Mouse (Mus musculus) heart, embryonic 16.5 days (tissue): ENCODE results near the gene Mrpl17. TPM values are rescaled to one million over a fixed set of nuclear protein-coding genes. Genes with fewer than 3 reads are reported as not detected.
"Not testable (repeated sequence)": the region's sequence is repeated elsewhere in the genome, so short reads cannot be mapped to it uniquely, and the experiment has no call there.

Experiments
- ATAC-seq: fragments of 200-750 bp; cut with Nextera tagmentation; replicated peaks from 2 replicates; pipeline ENCODE4 v1.8.0; 2017; ENCODE audit warnings: moderate number of reproducible peaks; ENCODE audit not compliant: insufficient read depth, low FRiP score; ENCODE audit errors: extremely low read depth
- H3K27ac ChIP-seq: fragments of 300-500 bp; sonication (generic); 2 replicates; pipeline ENCODE4 v1.5.1; 2014; ENCODE audit warnings: mild to moderate bottlenecking, low read length, control low read depth, moderate library complexity
- H3K27me3 ChIP-seq: fragments of 300-500 bp; sonication (generic); 2 replicates; pipeline ENCODE4 v1.6.1; 2014; ENCODE audit warnings: low read length, mixed read lengths; ENCODE audit not compliant: control insufficient read depth, insufficient read depth
- H3K36me3 ChIP-seq: fragments of 300-500 bp; sonication (generic); 2 replicates; pipeline ENCODE4 v1.6.1; 2014; ENCODE audit not compliant: control insufficient read depth, insufficient read depth
- H3K4me1 ChIP-seq: fragments of 300-500 bp; sonication (generic); 2 replicates; pipeline ENCODE4 v1.6.1; 2014; ENCODE audit warnings: low read length, mixed read lengths; ENCODE audit not compliant: control insufficient read depth, insufficient read depth
- H3K4me2 ChIP-seq: fragments of 300-500 bp; sonication (generic); 2 replicates; pipeline ENCODE4 v1.6.1; 2014; ENCODE audit warnings: low read depth, mild to moderate bottlenecking, control low read depth, low read length
- H3K4me3 ChIP-seq: fragments of 300-500 bp; sonication (generic); 2 replicates; pipeline ENCODE4 v1.5.1; 2014; ENCODE audit warnings: mild to moderate bottlenecking, control low read depth, low read length
- H3K9ac ChIP-seq: fragments of 300-500 bp; sonication (generic); 2 replicates; pipeline ENCODE4 v1.6.1; 2014; ENCODE audit warnings: low read length, control low read depth
- H3K9me3 ChIP-seq: fragments of 300-500 bp; sonication (generic); replicated peaks from 2 replicates; pipeline ENCODE4 v1.6.1; 2016; ENCODE audit warnings: low read length; ENCODE audit not compliant: control insufficient read depth
- WGBS: fragments of 180-500 bp; shearing (Covaris S2); extraction: QIAGEN DNeasy Blood & Tissue Kit; methylation state at CpG from one replicate; pipeline ENCODE4 v1.1.7; 2014; 5-methylcytosine and 5-hydroxymethylcytosine counted together
- polyA plus RNA-seq: library from polyadenylated mRNA; unstranded; fragments of >200 nt; fragmentation: Nextera tagmentation; extraction: Ambion mirVana; gene quantifications from 2 replicates; pipeline ENCODE4 v1.2.1, GENCODE M21; 2015

The Mrpl17 gene
- 210 and 235 TPM in 2 replicates for polyA plus RNA-seq

DNA sequence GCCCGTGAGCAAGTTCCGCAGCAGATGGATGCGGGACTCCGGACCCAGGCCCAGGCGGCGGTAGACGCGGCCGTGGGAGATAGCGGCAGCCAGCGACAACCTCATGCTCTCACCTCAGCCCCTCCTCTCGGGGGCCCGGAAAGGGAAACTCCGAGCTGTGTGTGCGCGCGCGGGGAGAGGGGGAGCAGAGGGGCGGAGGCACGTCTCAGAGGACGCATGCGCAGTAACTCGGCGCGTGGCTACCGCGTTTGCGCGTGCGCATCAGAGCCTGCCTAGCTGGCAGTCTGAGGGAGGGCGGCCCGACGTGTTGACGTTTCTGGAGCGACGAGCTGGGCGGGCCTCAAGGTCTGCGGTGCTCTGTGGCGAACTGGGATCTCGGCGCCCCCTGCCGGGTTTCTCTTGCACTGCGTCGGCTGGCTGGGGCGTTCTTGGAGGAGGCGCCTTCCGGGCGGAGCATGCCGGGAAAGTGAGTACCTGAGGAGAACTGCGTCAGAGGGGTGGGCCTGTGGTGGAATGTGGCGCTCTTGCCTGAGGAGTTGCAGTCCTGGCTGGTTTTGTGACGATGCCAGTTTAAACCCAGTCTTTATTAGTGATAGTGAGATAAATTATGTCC, at the start of gene Mrpl17:
Gene Mrpl17, minus strand, starts transcription at position 223 of the 613 bp plus-strand sequence.
- Histone ChIP-seq H3K4me1 (peaks cover 8% of the 10 kb centered on the region), H3K36me3 (peaks cover 13% of the 10 kb centered on the region), H3K27me3 (no peaks in the 10 kb centered on the region), H3K9me3 (peaks cover 2% of the 10 kb centered on the region; the same call in 1 of the 2 replicates), H3K27ac (peak within 1 kb of the TSS; percentile 91), H3K4me2 (peak within 1 kb of the TSS; percentile 88), H3K4me3 (peak within 1 kb of the TSS; percentile 97), H3K9ac (peak within 1 kb of the TSS; percentile 100)
- WGBS: under 1% methylated on average over 50 of the region's 52 CpGs
- peak; percentile 99 for ATAC-seq

GRCm38 (mm10) chr7:105855718-105856560, 45.0 kb upstream of the Mrpl17 start:
- H3K4me2 ChIP-seq, H3K36me3 ChIP-seq, H3K27me3 ChIP-seq, H3K9ac ChIP-seq, H3K4me1 ChIP-seq, ATAC-seq, H3K4me3 ChIP-seq, H3K27ac ChIP-seq, H3K9me3 ChIP-seq: not testable (repeated sequence)
- WGBS: no CpG with 5 or more reads among the region's 2 CpGs

- WGBS: 71% methylated on average over 7 of the region's 7 CpGs
- Histone ChIP-seq H3K27ac (no peak overlapping the region), H3K9ac (no peak overlapping the region), H3K4me3 (no peak overlapping the region), H3K4me1 (no peaks in the 10 kb centered on the region), H3K36me3 (no peaks in the 10 kb centered on the region), H3K4me2 (no peak overlapping the region), H3K9me3 (no peaks in the 10 kb centered on the region), H3K27me3 (no peaks in the 10 kb centered on the region)
- no peak for ATAC-seq
Measured at GRCm38 (mm10) chr7:105824281-105824680, 13.4 kb upstream of the Mrpl17 start.

GRCm38 (mm10) chr7:105818483-105818882, 7.6 kb upstream of the Mrpl17 start:
- Histone ChIP-seq H3K4me2 (no peak overlapping the region), H3K27ac (no peak overlapping the region), H3K4me3 (no peak overlapping the region), H3K36me3 (no peaks in the 10 kb centered on the region), H3K9ac (no peak overlapping the region), H3K27me3 (no peaks in the 10 kb centered on the region), H3K9me3 (0 out of 2 replicates have a peak, but pooled peaks cover 2% of the 10 kb centered on the region), H3K4me1 (no peaks in the 10 kb centered on the region)
- 0% methylated on average over 1 of the region's 1 CpGs for WGBS
- no peak for ATAC-seq

DNA sequence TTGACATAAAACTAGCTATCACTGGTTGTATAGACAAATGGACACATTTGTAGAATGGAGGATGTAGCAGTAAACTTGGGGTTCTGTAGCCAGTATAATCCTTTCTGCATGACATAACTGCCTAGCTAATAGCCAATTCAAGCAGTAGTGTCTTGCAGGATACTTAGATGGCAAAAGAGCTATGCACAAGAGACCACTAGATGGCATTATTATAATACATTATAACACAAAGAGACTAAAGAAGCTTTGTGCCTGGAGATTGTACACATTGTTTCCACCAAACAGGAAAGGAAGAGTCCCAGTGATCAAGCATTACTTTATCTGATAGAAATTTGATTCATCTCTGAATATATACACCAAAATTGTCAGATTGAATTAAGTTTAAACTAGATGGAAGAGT, 5.8 kb upstream of the Mrpl17 start:
- peaks cover 2% of the 10 kb centered on the region; the same call in 1 of the 2 replicates for H3K9me3 ChIP-seq
- H3K27me3 ChIP-seq: no peaks in the 10 kb centered on the region
- H3K4me3 ChIP-seq: no peak overlapping the region
- no peak for ATAC-seq
- no peaks in the 10 kb centered on the region for H3K4me1 ChIP-seq
- no peak overlapping the region for H3K9ac ChIP-seq
- no peak overlapping the region for H3K4me2 ChIP-seq
- H3K36me3 ChIP-seq: no peaks in the 10 kb centered on the region
- H3K27ac ChIP-seq: no peak overlapping the region

- H3K36me3 ChIP-seq: peaks cover 7% of the 10 kb centered on the region; the same call in 1 of the 2 replicates
- H3K4me1 ChIP-seq: peaks cover 8% of the 10 kb centered on the region
- H3K4me2 ChIP-seq: no peak overlapping the region
- H3K9ac ChIP-seq: no peak overlapping the region
- H3K4me3 ChIP-seq: no peak overlapping the region
- peaks cover 2% of the 10 kb centered on the region; the same call in 1 of the 2 replicates for H3K9me3 ChIP-seq
- no peak overlapping the region for H3K27ac ChIP-seq
- ATAC-seq: no peak
- H3K27me3 ChIP-seq: no peaks in the 10 kb centered on the region
- WGBS: 85% methylated on average over 3 of the region's 3 CpGs
Measured at GRCm38 (mm10) chr7:105813326-105813725, 2.4 kb upstream of the Mrpl17 start.

DNA sequence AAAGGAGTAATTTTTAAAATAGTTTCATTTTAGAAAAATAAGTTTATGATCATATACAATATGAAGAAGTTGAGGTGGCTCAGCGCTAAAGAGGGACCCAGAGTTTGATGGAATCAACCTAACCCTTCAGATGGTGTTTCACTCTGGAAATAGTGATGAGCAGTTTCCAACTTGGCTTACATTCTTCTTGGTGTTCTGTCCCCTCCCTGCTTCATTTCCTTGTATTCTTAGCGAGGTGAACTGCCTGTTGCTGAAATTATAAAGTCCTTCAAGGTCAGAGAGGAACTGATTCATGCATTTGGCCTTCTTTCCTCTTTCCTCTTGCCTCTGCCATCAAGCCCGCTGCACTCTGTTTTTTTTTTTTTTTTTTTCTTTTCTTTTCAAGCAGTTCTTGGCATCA, 1.7 kb upstream of the Mrpl17 start:
- Histone ChIP-seq H3K27me3 (no peaks in the 10 kb centered on the region), H3K27ac (no peak overlapping the region), H3K4me2 (no peak overlapping the region), H3K9me3 (peaks cover 2% of the 10 kb centered on the region; the same call in 1 of the 2 replicates), H3K36me3 (peaks cover 9% of the 10 kb centered on the region), H3K9ac (no peak overlapping the region), H3K4me3 (no peak overlapping the region), H3K4me1 (peaks cover 8% of the 10 kb centered on the region)
- 72% methylated on average over 3 of the region's 3 CpGs for WGBS
- no peak for ATAC-seq

DNA sequence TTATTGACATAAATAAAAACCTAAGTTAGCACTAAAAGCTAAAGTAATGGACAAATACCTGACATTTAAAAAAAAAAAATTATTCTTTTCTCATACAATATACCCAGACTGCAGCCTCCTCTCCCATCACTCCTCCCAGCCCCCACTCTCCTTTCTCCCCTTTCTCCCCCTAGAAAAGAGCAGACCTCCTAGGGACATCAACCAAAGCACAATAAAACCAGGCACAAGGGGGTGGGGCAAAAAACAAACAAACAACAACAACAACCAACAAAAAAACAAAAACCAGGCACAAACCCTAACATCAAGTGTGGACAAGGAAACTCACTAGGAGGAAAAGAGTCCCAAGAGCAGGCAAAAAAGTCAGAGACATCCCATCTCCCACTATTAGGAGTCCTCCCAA, 617 bp upstream of the Mrpl17 start:
- Histone ChIP-seq H3K27me3 (no peaks in the 10 kb centered on the region), H3K36me3 (peaks cover 13% of the 10 kb centered on the region), H3K4me1 (peaks cover 8% of the 10 kb centered on the region), H3K27ac (no peak overlapping the region), H3K9me3 (peaks cover 2% of the 10 kb centered on the region; the same call in 1 of the 2 replicates), H3K4me3 (peak overlapping the region; percentile 28), H3K9ac (no peak overlapping the region), H3K4me2 (peak overlapping the region; percentile 52)
- ATAC-seq: no peak

- peak overlapping the region; percentile 100 for H3K9ac ChIP-seq
- H3K27ac ChIP-seq: peak overlapping the region; percentile 91
- H3K27me3 ChIP-seq: no peaks in the 10 kb centered on the region
- ATAC-seq: peak; percentile 29; the same call in 1 of the 2 replicates
- peaks cover 8% of the 10 kb centered on the region for H3K4me1 ChIP-seq
- peak overlapping the region; percentile 88 for H3K4me2 ChIP-seq
- H3K4me3 ChIP-seq: peak overlapping the region; percentile 97
- H3K9me3 ChIP-seq: peaks cover 2% of the 10 kb centered on the region; the same call in 1 of the 2 replicates
- WGBS: 3% methylated on average over 37 of the region's 37 CpGs
- peaks cover 13% of the 10 kb centered on the region for H3K36me3 ChIP-seq
Measured at GRCm38 (mm10) chr7:105810280-105810876, 521 bp downstream of the Mrpl17 start.
